Mouse (Mus musculus) heart, postnatal 0 days (tissue): ENCODE measurements around the gene Gcgr. TPM values are rescaled to one million over a fixed set of nuclear protein-coding genes. Genes with fewer than 3 reads are reported as not detected.

ENCODE experiments used
- ATAC-seq: fragments of 200-750 bp; cut with Nextera tagmentation; 2 replicates; pipeline ENCODE4 v1.8.0; 2017; ENCODE audit warnings: low read depth, moderate number of reproducible peaks, moderate library complexity; ENCODE audit not compliant: insufficient read depth
- DNase-seq: peaks from one replicate; pipeline ENCODE4 v3.0.0-alpha.2; 2016; ENCODE audit warnings: low spot score
- H3K27ac ChIP-seq: fragments of 300-500 bp; sonication (generic); 2 replicates; pipeline ENCODE4 v1.5.1; 2014; ENCODE audit warnings: low read depth, mild to moderate bottlenecking
- H3K27me3 ChIP-seq: fragments of 300-500 bp; sonication (generic); 2 replicates; pipeline ENCODE4 v1.6.1; 2014; ENCODE audit warnings: low read length, mixed read lengths; ENCODE audit not compliant: control insufficient read depth, insufficient read depth
- H3K36me3 ChIP-seq: fragments of 300-500 bp; sonication (generic); replicated peaks from 2 replicates; pipeline ENCODE4 v1.6.1; 2014; ENCODE audit warnings: low read length, mixed read lengths; ENCODE audit not compliant: control insufficient read depth, insufficient read depth
- H3K4me1 ChIP-seq: fragments of 300-500 bp; sonication (generic); 2 replicates; pipeline ENCODE4 v1.6.1; 2014; ENCODE audit warnings: antibody characterized with exemption; ENCODE audit not compliant: control insufficient read depth, insufficient read depth
- H3K4me2 ChIP-seq: fragments of 300-500 bp; sonication (generic); 2 replicates; pipeline ENCODE4 v1.6.1; 2014; ENCODE audit warnings: low read depth, mild to moderate bottlenecking, low read length, moderate library complexity
- H3K4me3 ChIP-seq: fragments of 300-500 bp; sonication (generic); 2 replicates; pipeline ENCODE4 v1.5.1; 2014; ENCODE audit warnings: low read depth, low read length
- H3K9ac ChIP-seq: fragments of 300-500 bp; sonication (generic); replicated peaks from 2 replicates; pipeline ENCODE4 v1.6.1; 2014; ENCODE audit warnings: low read depth, low read length, mixed read lengths
- H3K9me3 ChIP-seq: fragments of 300-500 bp; sonication (generic); replicated peaks from 2 replicates; pipeline ENCODE4 v1.6.1; 2016; ENCODE audit warnings: low read length; ENCODE audit not compliant: control insufficient read depth
- CTCF ChIP-seq: IDR thresholded peaks from 2 replicates; pipeline ENCODE4 v1.5.1; 2016; ENCODE audit warnings: antibody characterized with exemption, control low read depth, low read depth
- EP300 ChIP-seq: IDR thresholded peaks from 2 replicates; pipeline ENCODE4 v1.6.1; 2016; ENCODE audit warnings: antibody characterized with exemption, low read depth
- WGBS: fragments of 180-500 bp; shearing (Covaris S2); extraction: QIAGEN DNeasy Blood & Tissue Kit; methylation state at CpG from one replicate; pipeline ENCODE4 v1.1.7; 2014; 5-methylcytosine and 5-hydroxymethylcytosine counted together
- polyA plus RNA-seq: library from polyadenylated mRNA; unstranded; fragments of >200 nt; fragmentation: Nextera tagmentation; extraction: Ambion mirVana; gene quantifications from 2 replicates; pipeline ENCODE4 v1.2.1, GENCODE M21; 2015
- total RNA-seq: library from RNA; depleted of rRNA; stranded (reverse); fragments of >200 nt; gene quantifications from 2 replicates; pipeline ENCODE4 v1.2.3, GENCODE M21; 2014; ENCODE audit warnings: low replicate concordance

The Gcgr gene
- total and polyA plus RNA-seq, 2 experiments from 2014 or later: 0.23 to 0.81 TPM

- ATAC-seq (no peak), DNase-seq (no peak)
- TF ChIP-seq CTCF (no peak), EP300 (no peak)
- Histone ChIP-seq H3K36me3 (peaks cover 10% of the 10 kb centered on the region), H3K27ac (peak overlapping the region; percentile 95), H3K4me1 (peaks cover 22% of the 10 kb centered on the region), H3K27me3 (no peaks in the 10 kb centered on the region), H3K4me3 (peak overlapping the region; percentile 94), H3K9ac (peak overlapping the region; percentile 97), H3K9me3 (no peaks in the 10 kb centered on the region), H3K4me2 (peak overlapping the region; percentile 92)
- WGBS: 7% methylated on average over 7 of the region's 7 CpGs
Measured at GRCm38 (mm10) chr11:120548786-120549167, 18.3 kb downstream of the Gcgr start.

GRCm38 (mm10) chr11:120549168-120549945, 18.9 kb downstream of the Gcgr start, which contains the start of gene Mcrip1:
Mcrip1 (minus strand) TSS chr11:120549727.
- Histone ChIP-seq H3K4me3 (peak within 1 kb of the TSS; percentile 94), H3K27me3 (no peaks in the 10 kb centered on the region), H3K27ac (peak within 1 kb of the TSS; percentile 95), H3K4me1 (peaks cover 22% of the 10 kb centered on the region), H3K9ac (peak within 1 kb of the TSS; percentile 97), H3K36me3 (peaks cover 4% of the 10 kb centered on the region), H3K4me2 (peak within 1 kb of the TSS; percentile 92), H3K9me3 (no peaks in the 10 kb centered on the region)
- ATAC-seq: peak; percentile 89
- WGBS: under 1% methylated on average over 72 of the region's 87 CpGs
- TF ChIP-seq CTCF (no peak), EP300 (no peak)
- DNase-seq: peak; percentile 89

- H3K9me3 ChIP-seq: no peaks in the 10 kb centered on the region
- no peaks in the 10 kb centered on the region for H3K36me3 ChIP-seq
- H3K27ac ChIP-seq: peak overlapping the region; percentile 95
- no peak for ATAC-seq
- H3K9ac ChIP-seq: peak overlapping the region; percentile 97
- peak overlapping the region; percentile 92 for H3K4me2 ChIP-seq
- WGBS: 70% methylated on average over 11 of the region's 11 CpGs
- H3K4me3 ChIP-seq: peak overlapping the region; percentile 94
- no peak for DNase-seq
- TF ChIP-seq CTCF (no peak), EP300 (no peak)
- no peaks in the 10 kb centered on the region for H3K27me3 ChIP-seq
- H3K4me1 ChIP-seq: peaks cover 22% of the 10 kb centered on the region
Measured at GRCm38 (mm10) chr11:120549986-120550809, 19.7 kb downstream of the Gcgr start.

DNA sequence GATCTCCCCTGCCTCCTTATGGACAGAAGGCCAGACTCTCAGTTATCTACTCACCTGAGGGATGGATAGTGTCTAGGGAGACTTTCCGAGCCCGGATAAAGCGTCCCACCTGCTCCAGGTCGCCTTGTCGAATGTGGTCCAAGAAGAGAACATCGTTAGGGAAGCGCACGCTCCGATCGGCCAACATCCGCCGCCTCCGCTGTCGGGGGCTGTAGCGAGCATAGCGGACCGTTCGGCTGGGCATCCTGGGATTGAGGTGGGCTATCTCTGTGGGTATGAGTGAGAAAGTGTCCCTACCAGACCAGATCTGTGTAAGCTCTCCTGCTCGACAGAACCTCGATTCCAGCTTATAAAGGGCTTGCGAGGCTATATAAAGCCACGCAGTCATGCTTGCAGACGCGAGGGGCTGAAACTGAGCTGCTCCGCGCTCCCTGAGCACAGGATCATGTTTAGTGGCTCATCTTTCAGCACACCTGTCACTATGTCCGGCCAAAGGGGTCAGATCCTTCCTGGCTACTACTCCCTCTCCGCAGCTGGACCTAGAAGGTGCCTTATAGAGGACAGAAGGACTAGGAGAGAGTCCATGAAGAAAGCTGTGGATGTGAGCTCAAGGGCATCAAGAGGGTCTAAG, 20.4 kb downstream of the Gcgr start, which contains the start of gene Ppp1r27:
Gene Ppp1r27 (minus strand): TSS at position 323 of the 631 bp plus-strand sequence.
- peaks cover 22% of the 10 kb centered on the region for H3K4me1 ChIP-seq
- WGBS: 92% methylated on average over 28 of the region's 28 CpGs
- no peaks in the 10 kb centered on the region for H3K36me3 ChIP-seq
- H3K4me3 ChIP-seq: peak within 1 kb of the TSS; percentile 94
- ATAC-seq: no peak
- peak within 1 kb of the TSS; percentile 92 for H3K4me2 ChIP-seq
- peak within 1 kb of the TSS; percentile 95 for H3K27ac ChIP-seq
- peak within 1 kb of the TSS; percentile 97 for H3K9ac ChIP-seq
- TF ChIP-seq CTCF (no peak), EP300 (no peak)
- H3K9me3 ChIP-seq: no peaks in the 10 kb centered on the region
- no peak for DNase-seq
- H3K27me3 ChIP-seq: no peaks in the 10 kb centered on the region

GRCm38 (mm10) chr11:120552736-120553135, 22.2 kb downstream of the Gcgr start:
- DNase-seq: no peak
- ATAC-seq: no peak
- H3K27ac ChIP-seq: no peak overlapping the region
- no peaks in the 10 kb centered on the region for H3K36me3 ChIP-seq
- WGBS: 54% methylated on average over 5 of the region's 5 CpGs
- TF ChIP-seq CTCF: no peak
- no peak for TF ChIP-seq EP300
- no peaks in the 10 kb centered on the region for H3K27me3 ChIP-seq
- 0 out of 2 replicates have a peak, but pooled peaks cover 2% of the 10 kb centered on the region for H3K9me3 ChIP-seq
- no peak overlapping the region for H3K9ac ChIP-seq
- H3K4me2 ChIP-seq: no peak overlapping the region
- no peak overlapping the region for H3K4me3 ChIP-seq
- H3K4me1 ChIP-seq: peaks cover 18% of the 10 kb centered on the region
